Mouse (Mus musculus) limb, embryonic 12.5 days (tissue): ENCODE measurements around the gene Mia. TPM values are rescaled to one million over a fixed set of nuclear protein-coding genes. Genes with fewer than 3 reads are reported as not detected.

Source experiments
- ATAC-seq: fragments of 200-750 bp; cut with Nextera tagmentation; 2 replicates; pipeline ENCODE4 v1.8.0; 2017; ENCODE audit warnings: low read depth, moderate TSS enrichment; ENCODE audit not compliant: insufficient number of reproducible peaks, insufficient read depth, low FRiP score, low TSS enrichment
- H3K27ac ChIP-seq: fragments of 300-500 bp; sonication (generic); 2 replicates; pipeline ENCODE4 v1.5.1; 2016; ENCODE audit warnings: mild to moderate bottlenecking, moderate library complexity
- H3K27me3 ChIP-seq: fragments of 300-500 bp; sonication (generic); 2 replicates; pipeline ENCODE4 v1.6.1; 2016; ENCODE audit warnings: mild to moderate bottlenecking, moderate library complexity
- H3K36me3 ChIP-seq: fragments of 300-500 bp; sonication (generic); 2 replicates; pipeline ENCODE4 v1.6.1; 2016; ENCODE audit warnings: mild to moderate bottlenecking, moderate library complexity
- H3K4me1 ChIP-seq: fragments of 300-500 bp; sonication (generic); replicated peaks from 2 replicates; pipeline ENCODE4 v1.6.1; 2016
- H3K4me2 ChIP-seq: fragments of 300-500 bp; sonication (generic); 2 replicates; pipeline ENCODE4 v1.6.1; 2016; ENCODE audit warnings: mild to moderate bottlenecking, moderate library complexity
- H3K4me3 ChIP-seq: fragments of 300-500 bp; sonication (generic); replicated peaks from 2 replicates; pipeline ENCODE4 v1.5.1; 2016; ENCODE audit warnings: mild to moderate bottlenecking
- H3K9ac ChIP-seq: fragments of 300-500 bp; sonication (generic); replicated peaks from 2 replicates; pipeline ENCODE4 v1.6.1; 2016; ENCODE audit warnings: mild to moderate bottlenecking, moderate library complexity
- H3K9me3 ChIP-seq: fragments of 300-500 bp; sonication (generic); 2 replicates; pipeline ENCODE4 v1.6.1; 2016; ENCODE audit warnings: mild to moderate bottlenecking, moderate library complexity
- WGBS: fragments of 180-500 bp; shearing (Covaris S2); methylation state at CpG from one replicate; pipeline ENCODE4 v1.1.7; 2016; 5-methylcytosine and 5-hydroxymethylcytosine counted together
- microRNA counts: library from miRNA; unstranded; fragments of <30 nt; microRNA quantifications from one replicate; lab custom pipeline; 2017
- microRNA-seq: library from miRNA; unstranded; fragments of <30 nt; microRNA quantifications from one replicate; pipeline ENCODE4, GENCODE M21; 2017
- polyA plus RNA-seq: library from polyadenylated mRNA; unstranded; fragments of >200 nt; fragmentation: Nextera tagmentation; extraction: Ambion mirVana; gene quantifications from 2 replicates; pipeline ENCODE4 v1.2.1, GENCODE M21; 2016

Gene Mia
- polyA plus RNA-seq, 1 experiment from 2014 or later, result 23.8 TPM

DNA sequence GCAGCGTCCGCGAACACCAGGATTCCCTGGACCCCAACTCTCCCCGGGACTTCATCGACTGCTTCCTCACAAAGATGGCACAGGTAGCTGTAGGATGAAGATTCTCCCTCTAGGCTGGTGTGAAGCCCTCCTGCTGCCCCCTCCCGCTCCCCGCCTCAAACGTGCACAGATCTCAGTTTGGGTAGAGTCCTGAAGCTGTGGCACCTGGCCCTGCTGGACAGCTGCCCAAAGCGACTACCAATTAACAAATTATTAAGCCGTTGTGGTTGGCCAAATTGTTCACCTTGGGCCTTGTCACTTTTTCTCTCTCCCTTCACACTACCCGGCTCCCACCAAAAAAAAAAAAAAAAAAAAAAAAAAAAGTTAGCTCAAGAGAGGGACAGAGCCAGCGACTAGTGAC lies 51.1 kb downstream of the Mia start:
- H3K4me3 ChIP-seq, result no peak overlapping the region
- no peak overlapping the region for H3K27ac ChIP-seq
- H3K27me3 ChIP-seq, result no peaks in the 10 kb centered on the region
- WGBS, result 86% methylated on average over 12 of the region's 12 CpGs
- H3K4me2 ChIP-seq, result no peak overlapping the region
- no peak for ATAC-seq
- 0 out of 2 replicates have a peak, but pooled peaks cover 6% of the 10 kb centered on the region for H3K4me1 ChIP-seq
- no peaks in the 10 kb centered on the region for H3K36me3 ChIP-seq
- H3K9ac ChIP-seq, result no peak overlapping the region
- H3K9me3 ChIP-seq, result 0 out of 2 replicates have a peak, but pooled peaks cover 4% of the 10 kb centered on the region

MicroRNAs within 50 kb of the gene (microRNA counts, 519-probe panel; counts per million panel counts)
- not detected for microRNA mmu-miR-1191 (lab: Ali Mortazavi, UCI)

Small RNA genes within 50 kb of the gene (microRNA-seq; reads per million reads assigned to microRNA genes)
- 7.2 reads per million, percentile 21 among the genes with 10 or more reads in this experiment for gene Mir1191
- gene Mir3101, result not detected

Other genes with a start within 250 kb of the Mia start
- gene Cyp2a22, start 241.8 kb downstream of the Mia start, polyA plus RNA-seq, result not detected in 2 replicates
- not detected in 2 replicates for gene Cyp2a12, start 152.1 kb downstream of the Mia start, polyA plus RNA-seq
- gene Cyp2f2, start 61.2 kb downstream of the Mia start, polyA plus RNA-seq, result not detected in 2 replicates
- gene Cyp2t4, start 27.4 kb downstream of the Mia start, polyA plus RNA-seq, result not detected in 2 replicates
- 87.3 and 88.9 TPM in 2 replicates for gene Egln2, start 14.4 kb downstream of the Mia start, polyA plus RNA-seq
- 59.8 and 60.0 TPM in 2 replicates for gene Rab4b, start 2.3 kb downstream of the Mia start, polyA plus RNA-seq
- 0.61 and 1.5 TPM in 2 replicates for gene Gm21983, start 71 bp downstream of the Mia start, polyA plus RNA-seq
- 4.0 and 4.1 TPM in 2 replicates for gene BC024978, start 14.6 kb upstream of the Mia start, polyA plus RNA-seq
- 294 and 321 TPM in 2 replicates for gene Snrpa, start 15.1 kb upstream of the Mia start, polyA plus RNA-seq
- gene Itpkc, start 47.5 kb upstream of the Mia start, polyA plus RNA-seq, result 9.3 and 9.5 TPM in 2 replicates
- 15.7 and 16.6 TPM in 2 replicates for gene Coq8b, start 51.9 kb upstream of the Mia start, polyA plus RNA-seq
- 25.3 and 26.5 TPM in 2 replicates for gene Numbl, start 77.3 kb upstream of the Mia start, polyA plus RNA-seq
- gene Ltbp4, start 156.5 kb upstream of the Mia start, polyA plus RNA-seq, result 15.2 and 15.8 TPM in 2 replicates
- gene Shkbp1, start 174.9 kb upstream of the Mia start, polyA plus RNA-seq, result 59.5 and 59.9 TPM in 2 replicates
- 0.42 TPM in 1 of 2 replicates, not detected in the other for gene Gm20479, start 176.3 kb upstream of the Mia start, polyA plus RNA-seq